Mouse (Mus musculus) limb, embryonic 12.5 days (tissue): ENCODE results near the gene Ep300. TPM values are rescaled to one million over a fixed set of nuclear protein-coding genes. Genes with fewer than 3 reads are reported as not detected.

ENCODE experiments used
- ATAC-seq: fragments of 200-750 bp; cut with Nextera tagmentation; 2 replicates; pipeline ENCODE4 v1.8.0; 2017; ENCODE audit warnings: low read depth, moderate TSS enrichment; ENCODE audit not compliant: insufficient number of reproducible peaks, insufficient read depth, low FRiP score, low TSS enrichment
- H3K27ac ChIP-seq: fragments of 300-500 bp; sonication (generic); 2 replicates; pipeline ENCODE4 v1.5.1; 2016; ENCODE audit warnings: mild to moderate bottlenecking, moderate library complexity
- H3K27me3 ChIP-seq: fragments of 300-500 bp; sonication (generic); 2 replicates; pipeline ENCODE4 v1.6.1; 2016; ENCODE audit warnings: mild to moderate bottlenecking, moderate library complexity
- H3K36me3 ChIP-seq: fragments of 300-500 bp; sonication (generic); 2 replicates; pipeline ENCODE4 v1.6.1; 2016; ENCODE audit warnings: mild to moderate bottlenecking, moderate library complexity
- H3K4me1 ChIP-seq: fragments of 300-500 bp; sonication (generic); replicated peaks from 2 replicates; pipeline ENCODE4 v1.6.1; 2016
- H3K4me2 ChIP-seq: fragments of 300-500 bp; sonication (generic); 2 replicates; pipeline ENCODE4 v1.6.1; 2016; ENCODE audit warnings: mild to moderate bottlenecking, moderate library complexity
- H3K4me3 ChIP-seq: fragments of 300-500 bp; sonication (generic); replicated peaks from 2 replicates; pipeline ENCODE4 v1.5.1; 2016; ENCODE audit warnings: mild to moderate bottlenecking
- H3K9ac ChIP-seq: fragments of 300-500 bp; sonication (generic); replicated peaks from 2 replicates; pipeline ENCODE4 v1.6.1; 2016; ENCODE audit warnings: mild to moderate bottlenecking, moderate library complexity
- H3K9me3 ChIP-seq: fragments of 300-500 bp; sonication (generic); 2 replicates; pipeline ENCODE4 v1.6.1; 2016; ENCODE audit warnings: mild to moderate bottlenecking, moderate library complexity
- WGBS: fragments of 180-500 bp; shearing (Covaris S2); methylation state at CpG from one replicate; pipeline ENCODE4 v1.1.7; 2016; 5-methylcytosine and 5-hydroxymethylcytosine counted together
- polyA plus RNA-seq: library from polyadenylated mRNA; unstranded; fragments of >200 nt; fragmentation: Nextera tagmentation; extraction: Ambion mirVana; gene quantifications from 2 replicates; pipeline ENCODE4 v1.2.1, GENCODE M21; 2016

The Ep300 gene
- 16.0 and 22.9 TPM in 2 replicates for polyA plus RNA-seq

DNA sequence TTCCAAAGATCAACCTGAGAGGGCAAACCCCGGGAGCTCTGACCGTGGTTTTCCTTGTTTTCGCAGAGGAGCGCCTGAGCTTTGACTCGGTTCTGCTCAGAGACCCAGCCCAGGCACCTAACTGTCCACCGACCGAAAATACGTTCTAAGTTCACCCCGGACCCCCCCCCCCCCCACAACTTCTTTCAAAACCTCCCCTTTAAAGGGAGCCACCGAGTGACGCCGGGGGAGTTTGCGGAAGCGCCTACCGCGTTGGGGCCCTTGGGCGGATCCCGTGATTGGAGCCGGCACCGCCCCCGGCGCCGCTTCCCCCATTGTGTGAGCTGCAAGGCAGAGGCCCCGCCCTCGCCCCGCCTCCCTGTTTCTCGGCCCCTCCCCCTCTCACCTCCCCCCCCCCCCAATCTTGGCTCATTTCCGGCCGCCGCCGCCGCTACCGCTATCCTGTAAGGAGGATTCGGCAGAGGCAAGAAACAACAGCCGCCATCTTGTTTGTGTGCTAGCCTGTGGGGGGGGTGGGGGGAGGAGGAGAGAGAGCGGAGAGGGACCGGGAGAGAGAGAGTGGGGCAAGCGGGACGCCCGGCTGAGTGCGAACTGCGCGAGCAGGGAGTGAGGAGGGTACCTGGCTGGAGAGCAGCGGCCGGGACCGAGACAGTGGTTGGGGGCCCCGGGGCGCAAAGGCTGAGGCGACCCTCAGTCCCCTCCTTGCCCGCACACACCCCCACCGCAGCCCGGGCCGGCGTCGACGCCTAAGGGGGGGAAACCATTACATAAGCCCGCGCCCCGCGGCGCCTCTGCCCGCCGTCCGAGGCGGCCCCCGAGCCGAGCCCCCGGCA is at the start of gene Ep300:
Gene Ep300, plus strand, starts transcription at position 439 of the 833 bp plus-strand sequence.
- no peaks in the 10 kb centered on the region for H3K9me3 ChIP-seq
- peak; percentile 92 for ATAC-seq
- H3K4me2 ChIP-seq = peak within 1 kb of the TSS; percentile 88
- under 1% methylated on average over 66 of the region's 68 CpGs for WGBS
- H3K27ac ChIP-seq = peak within 1 kb of the TSS; percentile 100
- H3K4me3 ChIP-seq = peak within 1 kb of the TSS; percentile 97
- no peaks in the 10 kb centered on the region for H3K27me3 ChIP-seq
- H3K9ac ChIP-seq = peak within 1 kb of the TSS; percentile 100
- peaks cover 13% of the 10 kb centered on the region for H3K36me3 ChIP-seq
- peaks cover 20% of the 10 kb centered on the region for H3K4me1 ChIP-seq

GRCm38 (mm10) chr15:81535881-81536351 is 49.2 kb upstream of the Ep300 start:
- H3K27ac ChIP-seq = no peak overlapping the region
- 64% methylated on average over 9 of the region's 9 CpGs for WGBS
- H3K9me3 ChIP-seq = no peaks in the 10 kb centered on the region
- no peak overlapping the region for H3K9ac ChIP-seq
- no peak overlapping the region for H3K4me2 ChIP-seq
- H3K36me3 ChIP-seq = no peaks in the 10 kb centered on the region
- no peak for ATAC-seq
- no peak overlapping the region for H3K4me3 ChIP-seq
- no peaks in the 10 kb centered on the region for H3K4me1 ChIP-seq
- H3K27me3 ChIP-seq = no peaks in the 10 kb centered on the region

DNA sequence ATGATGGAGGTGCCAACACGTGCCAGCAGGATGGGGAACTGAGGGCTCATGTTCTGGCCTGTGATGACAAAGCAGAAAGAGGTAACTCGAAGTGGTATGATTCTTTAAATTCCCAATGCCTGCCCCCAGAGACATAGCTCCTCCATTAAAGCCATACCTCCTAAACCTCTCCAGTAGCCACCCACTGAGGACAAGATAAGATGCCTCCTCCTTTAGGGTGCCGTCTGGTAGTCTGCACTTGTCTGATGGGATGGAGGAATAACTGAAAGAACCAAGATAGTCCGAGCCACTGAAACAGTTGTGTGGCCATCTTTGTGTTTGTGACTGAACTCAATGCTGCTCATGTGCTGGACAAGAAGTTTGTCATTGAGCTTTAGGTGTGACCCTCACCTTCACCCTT is 47.0 kb upstream of the Ep300 start:
- no peaks in the 10 kb centered on the region for H3K4me1 ChIP-seq
- 75% methylated on average over 4 of the region's 4 CpGs for WGBS
- 0 out of 2 replicates have a peak, but pooled peaks cover 4% of the 10 kb centered on the region for H3K9me3 ChIP-seq
- no peaks in the 10 kb centered on the region for H3K27me3 ChIP-seq
- H3K27ac ChIP-seq = no peak overlapping the region
- no peak overlapping the region for H3K4me3 ChIP-seq
- H3K36me3 ChIP-seq = no peaks in the 10 kb centered on the region
- ATAC-seq = no peak
- H3K9ac ChIP-seq = no peak overlapping the region
- no peak overlapping the region for H3K4me2 ChIP-seq

GRCm38 (mm10) chr15:81539560-81539959 is 45.6 kb upstream of the Ep300 start:
- no peaks in the 10 kb centered on the region for H3K4me1 ChIP-seq
- H3K9ac ChIP-seq = no peak overlapping the region
- no peak overlapping the region for H3K4me2 ChIP-seq
- ATAC-seq = no peak
- H3K36me3 ChIP-seq = no peaks in the 10 kb centered on the region
- H3K9me3 ChIP-seq = 0 out of 2 replicates have a peak, but pooled peaks cover 4% of the 10 kb centered on the region
- 85% methylated on average over 2 of the region's 2 CpGs for WGBS
- H3K4me3 ChIP-seq = no peak overlapping the region
- H3K27ac ChIP-seq = no peak overlapping the region
- no peaks in the 10 kb centered on the region for H3K27me3 ChIP-seq

DNA sequence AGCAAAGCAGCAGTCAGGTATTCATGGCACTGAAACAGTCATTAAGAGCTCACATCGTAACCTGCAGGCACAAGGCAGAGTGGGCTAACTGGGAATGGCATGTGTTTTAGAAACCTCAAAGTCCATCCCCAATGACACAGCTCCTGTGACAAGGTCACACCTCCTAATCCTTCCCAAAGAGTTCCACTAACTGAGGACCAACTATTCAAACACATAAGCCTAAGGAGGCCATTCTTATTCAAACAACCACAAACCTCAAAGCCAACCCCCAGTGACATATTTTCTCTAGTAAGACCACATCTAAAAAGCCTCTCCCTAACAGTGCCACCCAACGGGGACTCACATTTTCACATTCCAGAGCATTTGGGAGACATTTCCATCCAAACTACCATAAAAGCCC is 40.2 kb upstream of the Ep300 start:
- no peak overlapping the region for H3K9ac ChIP-seq
- H3K9me3 ChIP-seq = 0 out of 2 replicates have a peak, but pooled peaks cover 4% of the 10 kb centered on the region
- no peak overlapping the region for H3K4me3 ChIP-seq
- no peak overlapping the region for H3K4me2 ChIP-seq
- WGBS = 97% methylated on average over 2 of the region's 2 CpGs
- H3K27me3 ChIP-seq = no peaks in the 10 kb centered on the region
- no peaks in the 10 kb centered on the region for H3K4me1 ChIP-seq
- H3K27ac ChIP-seq = no peak overlapping the region
- H3K36me3 ChIP-seq = no peaks in the 10 kb centered on the region
- no peak for ATAC-seq

GRCm38 (mm10) chr15:81545387-81546176 is 39.6 kb upstream of the Ep300 start:
- WGBS = 79% methylated on average over 5 of the region's 5 CpGs
- H3K9ac ChIP-seq = no peak overlapping the region
- 0 out of 2 replicates have a peak, but pooled peaks cover 4% of the 10 kb centered on the region for H3K9me3 ChIP-seq
- H3K4me2 ChIP-seq = no peak overlapping the region
- no peak for ATAC-seq
- H3K27ac ChIP-seq = no peak overlapping the region
- H3K4me3 ChIP-seq = no peak overlapping the region
- H3K4me1 ChIP-seq = no peaks in the 10 kb centered on the region
- H3K27me3 ChIP-seq = no peaks in the 10 kb centered on the region
- no peaks in the 10 kb centered on the region for H3K36me3 ChIP-seq

GRCm38 (mm10) chr15:81553455-81553854 is 31.7 kb upstream of the Ep300 start:
- Histone ChIP-seq H3K4me2 (no peak overlapping the region), H3K27me3 (no peaks in the 10 kb centered on the region), H3K9ac (no peak overlapping the region), H3K4me3 (no peak overlapping the region), H3K27ac (no peak overlapping the region), H3K9me3 (no peaks in the 10 kb centered on the region), H3K4me1 (peaks cover 6% of the 10 kb centered on the region), H3K36me3 (no peaks in the 10 kb centered on the region)
- ATAC-seq = no peak
- WGBS = 87% methylated on average over 1 of the region's 1 CpGs

GRCm38 (mm10) chr15:81554558-81555297 is 30.4 kb upstream of the Ep300 start:
- H3K4me1 ChIP-seq = peaks cover 6% of the 10 kb centered on the region
- ATAC-seq = no peak
- no peaks in the 10 kb centered on the region for H3K36me3 ChIP-seq
- H3K9me3 ChIP-seq = no peaks in the 10 kb centered on the region
- 34% methylated on average over 18 of the region's 18 CpGs for WGBS
- H3K9ac ChIP-seq = no peak overlapping the region
- H3K4me3 ChIP-seq = no peak overlapping the region
- no peak overlapping the region; the same call in 1 of the 2 replicates for H3K4me2 ChIP-seq
- peak overlapping the region; percentile 29; the same call in 1 of the 2 replicates for H3K27ac ChIP-seq
- H3K27me3 ChIP-seq = no peaks in the 10 kb centered on the region

GRCm38 (mm10) chr15:81555986-81556385 is 29.2 kb upstream of the Ep300 start:
- Histone ChIP-seq H3K36me3 (no peaks in the 10 kb centered on the region), H3K9me3 (no peaks in the 10 kb centered on the region), H3K27me3 (no peaks in the 10 kb centered on the region), H3K4me1 (peaks cover 6% of the 10 kb centered on the region), H3K27ac (no peak overlapping the region), H3K9ac (no peak overlapping the region), H3K4me3 (no peak overlapping the region), H3K4me2 (no peak overlapping the region)
- no peak for ATAC-seq
- 76% methylated on average over 3 of the region's 3 CpGs for WGBS

DNA sequence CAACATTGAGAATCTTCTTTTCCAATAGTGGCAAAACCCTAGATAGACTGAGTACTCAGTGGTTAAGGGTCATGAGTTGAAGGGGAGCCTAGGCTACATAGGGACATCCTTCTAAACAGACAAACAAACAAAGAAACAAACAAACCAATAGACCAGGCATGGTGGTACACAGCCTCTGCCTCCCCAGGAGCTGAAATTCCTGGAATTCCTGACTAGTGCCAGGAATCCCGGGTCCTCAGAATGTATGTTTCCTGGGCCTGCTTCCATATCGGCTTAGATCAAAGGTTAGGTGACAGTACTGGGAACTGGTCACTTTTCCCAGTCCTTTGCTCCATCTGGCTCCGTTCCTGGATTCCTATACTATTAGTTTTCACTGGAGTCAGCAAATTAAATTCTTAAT is 23.6 kb upstream of the Ep300 start:
- Histone ChIP-seq H3K9me3 (no peaks in the 10 kb centered on the region), H3K4me3 (no peak overlapping the region), H3K4me1 (no peaks in the 10 kb centered on the region), H3K27ac (no peak overlapping the region), H3K36me3 (no peaks in the 10 kb centered on the region), H3K27me3 (no peaks in the 10 kb centered on the region), H3K9ac (no peak overlapping the region), H3K4me2 (no peak overlapping the region)
- WGBS = 42% methylated on average over 3 of the region's 3 CpGs
- ATAC-seq = no peak

- 68% methylated on average over 9 of the region's 9 CpGs for WGBS
- H3K36me3 ChIP-seq = no peaks in the 10 kb centered on the region
- no peak overlapping the region for H3K4me2 ChIP-seq
- H3K27me3 ChIP-seq = no peaks in the 10 kb centered on the region
- H3K27ac ChIP-seq = no peak overlapping the region
- H3K9me3 ChIP-seq = no peaks in the 10 kb centered on the region
- H3K4me1 ChIP-seq = no peaks in the 10 kb centered on the region
- no peak for ATAC-seq
- no peak overlapping the region for H3K9ac ChIP-seq
- no peak overlapping the region for H3K4me3 ChIP-seq
These were observed 23.2 kb upstream of the Ep300 start for GRCm38 (mm10) chr15:81561996-81562395.
